Mouse (Mus musculus) lung, postnatal 0 days (tissue): ENCODE measurements around the gene Slc25a25.

Experiments
- CTCF ChIP-seq: IDR thresholded peaks from 2 replicates; pipeline ENCODE4 v1.5.1; 2016; ENCODE audit warnings: antibody characterized with exemption, mild to moderate bottlenecking
- EP300 ChIP-seq: IDR thresholded peaks from 2 replicates; pipeline ENCODE4 v1.6.1; 2016; ENCODE audit warnings: antibody characterized with exemption, mild to moderate bottlenecking, control low read depth

- no peak for TF ChIP-seq EP300
- TF ChIP-seq CTCF, result no peak
Measured at GRCm38 (mm10) chr2:32416556-32416955, 34.7 kb downstream of the Slc25a25 start.
